Mouse (Mus musculus) kidney, adult 9 months (tissue): ENCODE results near the gene Gm13119.
A peak's percentile ranks its signal among the peaks of the same experiment; 100 is the strongest.
"Not testable (repeated sequence)": the region's sequence is repeated elsewhere in the genome, so short reads cannot be mapped to it uniquely, and the experiment has no call there.

Experiments used
- DNase-seq: peaks from one replicate; pipeline ENCODE4 v3.0.0; 2022

Gene Gm13119

GRCm38 (mm10) chr4:144357642-144358041, at the start of gene Gm13119:
Gene Gm13119 (plus strand): TSS chr4:144357942.
- not testable (repeated sequence) for DNase-seq

DNA sequence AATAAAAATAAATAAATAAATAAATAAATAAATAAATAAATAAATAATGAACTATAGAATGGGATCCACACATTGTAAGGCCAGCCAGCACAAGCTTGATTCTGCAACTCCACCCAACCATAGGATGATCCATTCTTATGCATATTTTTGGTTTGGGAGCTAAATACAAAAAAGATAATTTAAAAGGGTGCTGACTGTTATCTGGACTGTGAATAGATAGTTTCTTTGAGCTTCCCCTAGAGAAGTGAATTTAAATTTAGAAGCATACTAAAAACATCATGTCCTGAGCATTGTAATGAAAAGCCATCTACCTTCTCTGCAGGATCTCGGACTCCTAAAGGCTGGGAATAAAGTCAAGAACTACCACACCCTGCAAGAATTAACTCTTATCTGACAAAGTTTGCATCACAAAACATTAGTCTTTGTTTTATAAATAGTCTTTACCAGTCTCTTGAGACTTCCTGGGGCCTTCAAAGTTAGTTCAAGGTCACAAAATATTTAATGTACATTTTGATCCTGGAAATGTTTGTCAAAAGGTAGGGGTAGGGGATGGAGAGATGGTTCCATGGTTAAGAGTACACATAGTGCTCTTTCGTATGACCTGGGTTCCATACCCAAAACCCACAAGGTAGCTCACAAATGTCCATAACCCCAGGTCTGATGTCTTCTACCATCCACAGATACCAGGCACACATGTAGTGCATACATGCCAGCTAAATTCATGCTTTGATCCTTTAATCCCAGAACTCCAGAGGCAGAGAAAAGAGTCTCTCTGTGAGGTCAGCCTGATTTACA, 44.9 kb upstream of the Gm13119 start:
- DNase-seq: not testable (repeated sequence)

DNA sequence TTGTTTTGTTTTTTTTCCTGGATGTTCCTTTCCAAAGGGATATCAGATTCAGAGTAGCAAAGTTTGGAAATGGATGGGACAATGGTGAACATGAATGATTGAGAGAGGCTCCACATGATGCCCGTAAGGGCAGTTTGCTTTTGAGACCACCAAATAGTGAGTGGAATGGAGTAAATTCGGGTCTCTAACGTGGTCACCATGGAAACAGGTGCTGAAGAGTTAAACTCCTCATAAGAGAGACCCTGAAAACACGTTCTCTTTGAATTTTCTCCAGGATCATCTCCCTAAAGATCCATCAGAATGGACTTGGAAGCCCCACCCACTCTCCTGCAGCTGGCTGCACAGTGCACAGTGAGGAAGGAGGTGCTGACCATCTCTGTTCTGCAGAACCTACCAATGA, 27.8 kb upstream of the Gm13119 start, which contains the start of gene Gm13128:
TSS of gene Gm13128 (plus strand) at position 301 of the 400 bp plus-strand sequence.
- not testable (repeated sequence) for DNase-seq

DNA sequence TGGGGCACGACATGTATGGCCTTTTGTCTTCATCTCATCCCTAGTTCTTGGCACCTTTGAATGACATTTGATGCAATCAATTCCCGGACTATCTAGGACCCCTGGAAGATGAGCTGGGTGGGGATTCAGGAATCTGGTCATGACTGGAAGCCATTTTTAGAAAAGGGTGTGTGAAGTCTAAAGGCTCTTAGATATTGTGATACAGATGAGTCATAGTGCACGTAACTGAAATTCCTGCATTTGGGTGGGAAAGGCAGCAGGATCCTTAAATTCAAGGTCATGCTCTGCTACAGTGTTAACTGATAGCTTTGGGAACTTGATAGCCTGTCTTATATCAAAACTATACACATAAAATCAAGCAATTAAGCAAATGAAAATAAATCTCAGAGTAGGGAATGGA, 21.9 kb upstream of the Gm13119 start:
- not testable (repeated sequence) for DNase-seq

DNA sequence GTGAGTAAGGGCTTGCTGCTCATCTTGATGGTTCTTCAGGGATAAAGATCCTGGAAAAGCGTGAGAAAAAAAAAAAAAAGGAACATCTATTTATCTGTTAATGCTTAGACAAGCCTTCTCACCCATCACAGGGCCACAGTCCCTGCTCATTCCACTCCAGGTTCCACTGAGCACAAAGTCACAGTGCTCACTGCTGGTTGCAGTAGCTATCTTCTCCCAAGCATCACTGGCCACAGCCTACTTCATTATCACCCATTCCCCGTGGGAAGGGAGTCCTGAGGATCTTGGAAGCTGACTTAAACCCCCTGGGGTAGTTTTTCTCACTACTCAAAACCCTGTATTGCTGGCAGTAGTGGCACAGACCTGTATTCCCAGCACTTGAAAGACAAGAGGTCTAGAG, 20.2 kb downstream of the Gm13119 start, which contains the start of gene Pramef20:
TSS of gene Pramef20 (minus strand) at position 23 of the 400 bp plus-strand sequence.
- no peak for DNase-seq

- no peak for DNase-seq
Observed at GRCm38 (mm10) chr4:144396316-144396715, 38.6 kb downstream of the Gm13119 start.

GRCm38 (mm10) chr4:144402712-144403111, 45.0 kb downstream of the Gm13119 start:
- DNase-seq: no peak

- peak; percentile 5 for DNase-seq
Observed at GRCm38 (mm10) chr4:144404456-144405086, 46.8 kb downstream of the Gm13119 start.

DNA sequence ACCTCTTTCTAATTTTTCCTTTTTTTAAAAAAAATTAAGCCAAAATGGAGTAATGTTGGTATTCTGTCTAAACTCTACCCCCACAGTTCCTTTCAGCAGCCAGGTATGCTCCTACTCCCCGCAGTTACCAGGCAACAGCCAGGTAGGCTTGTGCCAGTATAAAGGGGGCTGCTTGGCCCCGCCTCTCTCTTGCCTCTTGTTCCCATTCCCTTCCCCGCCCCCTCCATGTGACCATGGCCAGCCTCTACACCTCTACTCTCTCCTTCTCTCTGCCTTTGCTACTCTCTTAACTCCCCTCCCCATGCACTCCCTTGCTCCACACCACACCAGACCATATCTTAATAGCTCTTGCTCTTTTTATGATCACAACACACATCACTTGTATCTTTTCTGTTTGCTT, 48.5 kb downstream of the Gm13119 start:
- no peak for DNase-seq

DNA sequence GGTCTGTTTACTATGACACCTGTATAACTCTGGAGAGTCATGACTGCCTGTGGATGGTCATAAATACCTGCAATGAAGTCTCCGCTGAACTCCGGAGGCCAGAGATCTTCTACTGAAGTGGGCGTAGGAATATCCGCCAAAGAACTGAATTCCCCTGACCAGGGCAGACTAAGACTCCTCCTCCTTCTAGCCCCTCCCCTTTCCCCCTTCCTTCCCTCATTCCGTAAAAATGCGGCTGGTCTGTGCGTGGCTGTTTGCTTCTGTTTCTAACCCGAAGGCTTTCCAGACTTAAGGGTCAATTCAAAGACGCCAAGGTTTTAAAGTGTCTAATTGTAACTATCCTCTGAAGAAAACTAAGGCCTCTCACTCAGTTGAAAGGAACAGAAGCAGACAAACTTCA, 50.5 kb downstream of the Gm13119 start, which contains the start of gene Pramef12:
TSS of gene Pramef12 (minus strand) at position 175 of the 400 bp plus-strand sequence.
- DNase-seq: no peak
